Mouse (Mus musculus) liver, embryonic 12.5 days (tissue): ENCODE data around the gene Lin37. TPM values are rescaled to one million over a fixed set of nuclear protein-coding genes. Genes with fewer than 3 reads are reported as not detected.

Experiments used
- ATAC-seq: fragments of 200-750 bp; cut with Nextera tagmentation; 2 replicates; pipeline ENCODE4 v1.8.0; 2017; ENCODE audit warnings: moderate number of reproducible peaks, mild to moderate bottlenecking, moderate library complexity
- H3K27ac ChIP-seq: fragments of 300-500 bp; sonication (generic); 2 replicates; pipeline ENCODE4 v1.5.1; 2016; ENCODE audit warnings: mild to moderate bottlenecking
- H3K27me3 ChIP-seq: fragments of 300-500 bp; sonication (generic); replicated peaks from 2 replicates; pipeline ENCODE4 v1.6.1; 2016; ENCODE audit warnings: mild to moderate bottlenecking, moderate library complexity
- H3K36me3 ChIP-seq: fragments of 300-500 bp; sonication (generic); 2 replicates; pipeline ENCODE4 v1.6.1; 2016; ENCODE audit warnings: mild to moderate bottlenecking, moderate library complexity
- H3K4me1 ChIP-seq: fragments of 300-500 bp; sonication (generic); 2 replicates; pipeline ENCODE4 v1.6.1; 2016
- H3K4me2 ChIP-seq: fragments of 300-500 bp; sonication (generic); 2 replicates; pipeline ENCODE4 v1.6.1; 2016; ENCODE audit warnings: mild to moderate bottlenecking, moderate library complexity
- H3K4me3 ChIP-seq: fragments of 300-500 bp; sonication (generic); 2 replicates; pipeline ENCODE4 v1.5.1; 2016; ENCODE audit warnings: mild to moderate bottlenecking, moderate library complexity
- H3K9ac ChIP-seq: fragments of 300-500 bp; sonication (generic); 2 replicates; pipeline ENCODE4 v1.6.1; 2016; ENCODE audit warnings: mild to moderate bottlenecking, moderate library complexity
- H3K9me3 ChIP-seq: fragments of 300-500 bp; sonication (generic); replicated peaks from 2 replicates; pipeline ENCODE4 v1.6.1; 2016; ENCODE audit warnings: mild to moderate bottlenecking, moderate library complexity
- WGBS: fragments of 180-500 bp; shearing (Covaris S2); methylation state at CpG from one replicate; pipeline ENCODE4 v1.1.7; 2016; ENCODE audit not compliant: insufficient replicate concordance; 5-methylcytosine and 5-hydroxymethylcytosine counted together
- polyA plus RNA-seq: library from polyadenylated mRNA; unstranded; fragments of >200 nt; fragmentation: Nextera tagmentation; extraction: Ambion mirVana; gene quantifications from 2 replicates; pipeline ENCODE4 v1.2.1, GENCODE M21; 2016

The Lin37 gene
- polyA plus RNA-seq, 1 experiment from 2014 or later: 30.3 TPM

DNA sequence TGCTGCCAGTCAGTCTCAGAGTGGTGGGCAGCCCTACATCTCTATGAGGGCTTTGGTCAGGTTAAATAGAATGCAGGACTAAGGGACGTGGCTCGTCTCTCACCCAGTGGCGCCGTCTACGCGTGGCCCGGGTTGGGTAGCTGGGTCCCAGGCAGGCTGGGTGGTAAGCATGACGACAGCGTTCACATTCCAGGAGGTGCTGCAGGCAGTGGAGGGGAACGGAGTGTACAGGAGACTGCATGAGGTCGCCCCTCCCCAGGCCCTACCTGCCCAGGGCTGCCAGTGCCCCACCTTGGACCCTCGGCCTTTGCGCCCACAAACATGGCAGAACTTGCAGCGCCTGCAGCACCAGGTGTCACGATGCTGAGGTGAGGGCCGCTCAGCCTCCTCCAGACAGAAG lies 21.9 kb upstream of the Lin37 start:
- WGBS: 93% methylated on average over 16 of the region's 16 CpGs
- Histone ChIP-seq H3K27ac (no peak overlapping the region), H3K4me2 (no peak overlapping the region), H3K27me3 (no peaks in the 10 kb centered on the region), H3K4me1 (peaks cover 4% of the 10 kb centered on the region), H3K9ac (no peak overlapping the region), H3K36me3 (peaks cover 100% of the 10 kb centered on the region), H3K4me3 (no peak overlapping the region), H3K9me3 (no peaks in the 10 kb centered on the region)
- ATAC-seq: no peak

DNA sequence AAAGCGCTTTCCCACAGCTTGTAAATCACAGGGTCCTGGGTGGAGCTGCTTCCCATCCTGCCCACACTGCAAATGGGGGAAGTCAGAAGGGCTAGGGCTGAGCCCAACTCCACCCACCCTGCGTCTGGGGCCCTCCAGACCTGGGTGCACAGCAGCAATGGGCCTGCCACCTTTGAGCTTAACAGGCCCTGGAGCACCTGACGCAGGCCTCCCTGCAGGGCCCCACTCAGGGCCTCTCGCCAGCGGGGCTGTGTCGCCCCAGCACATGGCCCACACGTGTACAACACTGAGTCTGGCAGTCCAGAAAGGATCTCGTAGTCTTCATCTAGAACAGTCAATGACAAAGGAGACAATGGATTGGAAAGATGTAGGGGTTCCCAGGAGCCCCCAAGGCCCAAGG lies 20.3 kb upstream of the Lin37 start:
- no peaks in the 10 kb centered on the region for H3K27me3 ChIP-seq
- no peak overlapping the region for H3K9ac ChIP-seq
- H3K9me3 ChIP-seq: no peaks in the 10 kb centered on the region
- ATAC-seq: no peak
- peaks cover 100% of the 10 kb centered on the region for H3K36me3 ChIP-seq
- H3K4me2 ChIP-seq: no peak overlapping the region
- 86% methylated on average over 8 of the region's 8 CpGs for WGBS
- no peak overlapping the region for H3K27ac ChIP-seq
- H3K4me1 ChIP-seq: no peaks in the 10 kb centered on the region
- H3K4me3 ChIP-seq: no peak overlapping the region

DNA sequence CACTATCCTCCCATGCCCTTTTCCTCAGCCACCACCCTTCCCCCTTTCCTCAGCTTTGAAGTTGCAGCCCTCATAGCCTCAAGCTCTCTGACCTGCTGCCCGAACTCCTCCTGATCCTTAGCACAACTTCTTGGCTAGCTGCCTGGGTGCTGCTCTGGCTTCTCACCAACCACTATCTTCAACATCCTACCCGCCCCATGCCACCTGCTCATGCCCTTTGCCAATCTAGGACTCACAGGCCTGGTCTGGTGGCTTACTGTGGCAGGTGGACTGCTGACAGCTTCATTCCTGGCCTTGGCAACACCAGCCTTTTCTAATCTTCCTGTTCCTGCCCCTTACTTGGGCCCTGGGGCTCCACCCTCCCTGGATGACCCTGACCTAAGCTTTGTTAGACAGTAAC lies 13.3 kb upstream of the Lin37 start:
- Histone ChIP-seq H3K4me1 (peaks cover 20% of the 10 kb centered on the region), H3K9me3 (no peaks in the 10 kb centered on the region), H3K27ac (no peak overlapping the region), H3K36me3 (peaks cover 100% of the 10 kb centered on the region), H3K9ac (no peak overlapping the region), H3K27me3 (no peaks in the 10 kb centered on the region), H3K4me3 (no peak overlapping the region), H3K4me2 (no peak overlapping the region)
- WGBS: 74% methylated on average over 2 of the region's 2 CpGs
- ATAC-seq: no peak

DNA sequence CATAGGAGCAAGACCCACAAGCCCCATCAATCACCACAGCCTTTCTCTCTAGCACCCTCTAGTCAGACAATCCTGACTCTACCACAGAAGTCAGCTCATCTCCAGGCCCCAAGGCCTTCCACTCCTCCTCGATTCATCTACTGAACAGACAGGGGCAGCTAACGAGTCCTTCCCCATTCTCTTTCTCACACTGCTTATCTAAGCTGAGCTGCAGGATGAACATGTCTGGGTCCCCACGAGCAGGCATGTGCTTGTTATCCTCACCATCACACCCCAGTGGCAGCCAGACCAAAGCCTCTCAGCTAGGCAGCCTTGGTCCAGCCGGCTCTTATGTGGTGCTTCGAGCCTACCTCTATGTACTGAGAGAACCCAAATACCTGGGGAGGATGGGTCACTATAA lies 12.8 kb upstream of the Lin37 start:
- Histone ChIP-seq H3K27me3 (no peaks in the 10 kb centered on the region), H3K9ac (no peak overlapping the region), H3K9me3 (no peaks in the 10 kb centered on the region), H3K36me3 (peaks cover 98% of the 10 kb centered on the region), H3K4me1 (peaks cover 20% of the 10 kb centered on the region), H3K4me3 (no peak overlapping the region), H3K4me2 (no peak overlapping the region), H3K27ac (0 out of 2 replicates have a peak overlapping the region, but pooled peaks have one; percentile 43)
- WGBS: 59% methylated on average over 5 of the region's 5 CpGs
- ATAC-seq: 0 out of 2 replicates have a peak, but pooled peaks have one; percentile 36

DNA sequence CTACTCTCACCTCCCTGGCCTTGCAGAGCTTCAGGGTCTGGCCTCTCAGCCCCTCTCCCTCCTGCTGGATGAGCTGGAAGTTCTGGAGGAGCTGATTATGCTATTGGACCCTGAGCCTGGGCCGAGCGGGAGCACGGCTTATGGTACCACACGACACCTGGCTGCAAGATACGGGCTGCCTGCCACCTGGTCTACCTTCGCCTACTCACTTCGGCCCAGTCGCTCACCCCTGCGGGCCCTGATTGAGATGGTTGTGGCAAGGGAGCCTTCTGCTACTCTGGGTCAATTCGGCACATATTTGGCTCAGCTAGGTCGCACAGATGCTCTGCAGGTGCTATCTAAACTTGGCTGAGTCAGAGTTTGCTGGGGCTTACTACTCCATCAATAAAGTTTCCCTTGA lies 7.9 kb upstream of the Lin37 start:
- Histone ChIP-seq H3K27ac (no peak overlapping the region), H3K9ac (no peak overlapping the region), H3K4me2 (no peak overlapping the region), H3K36me3 (peaks cover 82% of the 10 kb centered on the region), H3K4me3 (no peak overlapping the region), H3K27me3 (no peaks in the 10 kb centered on the region), H3K4me1 (peaks cover 21% of the 10 kb centered on the region), H3K9me3 (no peaks in the 10 kb centered on the region)
- no peak for ATAC-seq
- WGBS: 87% methylated on average over 11 of the region's 11 CpGs

DNA sequence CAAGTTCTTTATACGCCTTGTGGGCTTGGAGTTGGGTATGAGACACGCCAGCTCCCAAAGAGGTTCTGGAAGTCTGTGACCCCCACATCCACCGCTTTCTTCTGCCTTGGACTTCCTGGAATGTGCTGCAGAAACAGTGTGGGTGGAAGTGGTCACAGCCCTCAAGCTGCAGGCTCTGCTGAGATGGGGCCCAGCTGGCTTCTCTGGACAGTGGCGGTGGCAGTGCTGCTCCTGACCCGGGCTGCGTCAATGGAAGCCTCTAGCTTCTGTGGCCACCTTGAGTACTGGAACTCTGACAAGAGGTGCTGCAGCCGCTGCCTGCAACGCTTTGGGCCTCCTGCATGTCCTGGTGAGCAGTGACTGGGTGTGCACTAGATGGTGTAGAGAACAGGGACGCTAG lies 6.4 kb upstream of the Lin37 start:
- Histone ChIP-seq H3K9ac (no peak overlapping the region), H3K27ac (no peak overlapping the region), H3K27me3 (no peaks in the 10 kb centered on the region), H3K36me3 (peaks cover 71% of the 10 kb centered on the region), H3K4me1 (peaks cover 23% of the 10 kb centered on the region), H3K4me2 (no peak overlapping the region), H3K9me3 (no peaks in the 10 kb centered on the region), H3K4me3 (no peak overlapping the region)
- 77% methylated on average over 9 of the region's 9 CpGs for WGBS
- no peak for ATAC-seq

DNA sequence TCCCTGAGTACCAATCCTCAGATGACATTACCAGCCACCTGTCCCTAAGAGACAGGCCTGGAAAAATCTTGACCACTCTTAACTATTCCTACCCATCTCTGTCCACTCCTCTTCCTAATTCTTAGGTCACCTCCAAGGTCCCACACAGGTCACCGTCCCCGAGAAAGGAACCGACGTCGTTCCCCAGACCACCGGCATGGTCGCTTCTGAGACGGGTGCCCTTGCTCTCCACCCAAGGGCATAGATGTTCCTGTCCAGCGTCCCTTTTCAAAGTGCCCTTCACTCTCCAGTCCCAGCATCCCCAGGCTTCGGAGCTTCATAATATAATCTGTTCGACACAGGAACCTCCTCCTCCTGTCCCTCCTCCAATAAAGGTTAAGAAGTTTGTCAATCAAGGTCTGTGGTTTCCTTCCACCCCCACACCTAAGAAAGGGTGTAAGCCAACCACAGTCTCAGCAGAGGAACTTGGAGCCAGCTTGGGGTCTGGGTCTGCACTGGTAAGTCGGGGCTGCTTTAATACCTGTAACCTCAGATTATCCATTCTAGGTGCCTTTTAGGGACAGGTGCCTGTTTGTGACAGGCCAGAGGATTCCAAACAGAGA lies 5.4 kb upstream of the Lin37 start, which contains the start of gene Igflr1:
Igflr1 (plus strand) TSS at position 458 of the 602 bp plus-strand sequence.
- no peaks in the 10 kb centered on the region for H3K9me3 ChIP-seq

DNA sequence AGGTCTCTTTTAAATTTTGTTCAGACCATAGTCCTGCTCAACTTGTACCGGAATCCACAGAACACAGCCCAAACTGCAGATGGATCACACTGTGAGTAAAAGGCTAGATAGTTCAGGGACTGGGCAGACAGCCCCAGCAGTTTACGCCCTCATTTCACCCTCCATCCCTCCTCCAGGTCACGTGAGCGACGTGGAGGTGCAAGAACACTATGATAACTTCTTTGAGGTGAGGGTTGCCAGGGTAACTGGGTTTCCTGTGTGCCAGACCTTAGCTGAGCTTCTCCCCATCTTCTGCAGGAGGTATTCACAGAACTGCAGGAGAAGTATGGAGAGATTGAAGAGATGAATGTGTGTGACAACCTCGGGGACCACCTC lies 4.3 kb upstream of the Lin37 start:
- H3K4me2 ChIP-seq: peak overlapping the region; percentile 82
- peak overlapping the region; percentile 83 for H3K4me3 ChIP-seq
- H3K9me3 ChIP-seq: no peaks in the 10 kb centered on the region
- no peak for ATAC-seq
- H3K27me3 ChIP-seq: no peaks in the 10 kb centered on the region
- H3K27ac ChIP-seq: peak overlapping the region; percentile 96
- H3K9ac ChIP-seq: peak overlapping the region; percentile 79
- WGBS: 19% methylated on average over 6 of the region's 6 CpGs
- H3K4me1 ChIP-seq: peaks cover 35% of the 10 kb centered on the region
- peaks cover 49% of the 10 kb centered on the region for H3K36me3 ChIP-seq

More for the DNA sequence above, 5.4 kb upstream of the Lin37 start, which contains the start of gene Igflr1:
- 82% methylated on average over 12 of the region's 12 CpGs for WGBS
- H3K9ac ChIP-seq: no peak within 1 kb of the TSS
- H3K27ac ChIP-seq: 0 out of 2 replicates have a peak within 1 kb of the TSS, but pooled peaks have one; percentile 96
- ATAC-seq: no peak
- peak within 1 kb of the TSS; percentile 82 for H3K4me2 ChIP-seq
- no peaks in the 10 kb centered on the region for H3K27me3 ChIP-seq
- peak within 1 kb of the TSS; percentile 83 for H3K4me3 ChIP-seq
- peaks cover 30% of the 10 kb centered on the region for H3K4me1 ChIP-seq
- peaks cover 61% of the 10 kb centered on the region for H3K36me3 ChIP-seq

DNA sequence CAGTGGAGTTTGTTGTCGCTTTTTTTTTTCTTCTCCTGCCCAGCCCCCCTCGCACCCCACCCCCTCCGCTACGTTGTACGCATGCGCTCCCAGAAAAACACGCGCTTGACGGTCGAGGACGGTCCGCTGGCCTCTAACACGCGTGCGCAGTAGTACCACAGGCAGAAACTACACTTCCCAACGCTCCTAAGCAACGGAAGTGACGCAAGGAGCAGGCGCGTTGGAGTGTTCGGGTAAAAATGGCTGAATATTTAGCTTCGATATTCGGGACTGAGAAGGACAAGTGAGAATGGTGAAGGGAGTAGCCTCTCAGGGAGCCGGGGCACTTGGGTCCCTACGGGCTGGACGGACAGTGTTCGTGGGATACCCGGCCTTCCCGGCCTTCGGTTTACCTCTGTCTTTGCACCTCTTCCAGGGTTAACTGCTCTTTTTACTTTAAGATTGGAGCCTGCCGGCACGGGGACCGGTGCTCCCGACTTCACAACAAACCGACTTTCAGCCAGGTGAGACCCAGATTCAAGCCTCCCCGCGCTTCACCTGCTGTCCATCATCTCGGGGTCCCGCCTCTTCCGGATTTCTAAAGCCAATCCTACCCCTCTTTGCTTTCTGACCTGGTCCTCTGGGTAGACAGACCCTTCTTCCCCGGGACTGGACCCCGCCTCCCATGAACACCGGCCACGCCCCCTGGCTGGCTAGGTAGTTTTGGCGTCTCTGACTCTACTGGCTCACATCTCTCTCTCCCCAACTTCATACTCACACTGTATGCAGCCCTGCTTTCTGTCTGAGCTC lies 3.7 kb upstream of the Lin37 start, which contains the start of the genes U2af1l4, Gm49396 and Psenen:
U2af1l4 (plus strand) TSS at position 185 of the 789 bp plus-strand sequence.
Gm49396 (plus strand) TSS at position 228 of the 789 bp plus-strand sequence.
Psenen (minus strand) TSS at position 511 of the 789 bp plus-strand sequence.
- Histone ChIP-seq H3K27me3 (no peaks in the 10 kb centered on the region), H3K4me3 (peak within 1 kb of the TSS; percentile 83), H3K4me2 (peak within 1 kb of the TSS; percentile 82), H3K36me3 (peaks cover 43% of the 10 kb centered on the region), H3K4me1 (peaks cover 40% of the 10 kb centered on the region), H3K9me3 (no peaks in the 10 kb centered on the region), H3K27ac (peak within 1 kb of the TSS; percentile 96), H3K9ac (peak within 1 kb of the TSS; percentile 79)
- peak; percentile 83 for ATAC-seq
- WGBS: under 1% methylated on average over 45 of the region's 45 CpGs

DNA sequence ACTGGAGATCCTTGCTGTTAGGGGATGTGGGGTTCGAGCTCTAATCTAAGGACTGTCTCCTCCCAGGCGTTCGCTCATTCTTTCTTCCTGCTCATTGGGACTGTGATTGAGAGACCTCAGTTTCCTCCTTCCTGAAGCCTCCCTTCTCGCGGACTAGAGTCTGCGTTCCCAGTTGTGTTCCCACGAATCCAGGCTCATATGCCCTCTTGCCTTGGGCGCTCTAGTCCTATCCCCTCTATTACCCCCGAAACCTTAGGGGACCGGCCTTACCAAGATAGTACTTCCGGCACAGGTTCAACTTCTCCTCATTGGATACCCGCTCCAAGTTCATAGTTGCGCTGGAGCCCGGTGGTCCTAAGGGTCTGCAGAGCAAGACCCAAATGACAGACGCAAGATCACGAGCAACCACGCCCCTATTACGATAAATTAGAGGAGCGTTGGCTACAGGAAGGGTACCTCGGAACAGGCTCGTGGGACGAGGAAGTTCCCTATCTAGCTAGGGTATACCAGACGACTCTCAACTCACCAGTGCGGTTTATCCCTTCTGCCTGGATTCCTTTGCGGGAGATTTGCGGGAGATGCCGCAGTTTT lies 3.0 kb upstream of the Lin37 start:
- Histone ChIP-seq H3K9ac (peak overlapping the region; percentile 75), H3K4me3 (peak overlapping the region; percentile 83), H3K4me2 (peak overlapping the region; percentile 82), H3K27ac (peak overlapping the region; percentile 83), H3K27me3 (no peaks in the 10 kb centered on the region), H3K9me3 (no peaks in the 10 kb centered on the region), H3K36me3 (peaks cover 41% of the 10 kb centered on the region), H3K4me1 (peaks cover 47% of the 10 kb centered on the region)
- WGBS: under 1% methylated on average over 27 of the region's 27 CpGs
- ATAC-seq: no peak

DNA sequence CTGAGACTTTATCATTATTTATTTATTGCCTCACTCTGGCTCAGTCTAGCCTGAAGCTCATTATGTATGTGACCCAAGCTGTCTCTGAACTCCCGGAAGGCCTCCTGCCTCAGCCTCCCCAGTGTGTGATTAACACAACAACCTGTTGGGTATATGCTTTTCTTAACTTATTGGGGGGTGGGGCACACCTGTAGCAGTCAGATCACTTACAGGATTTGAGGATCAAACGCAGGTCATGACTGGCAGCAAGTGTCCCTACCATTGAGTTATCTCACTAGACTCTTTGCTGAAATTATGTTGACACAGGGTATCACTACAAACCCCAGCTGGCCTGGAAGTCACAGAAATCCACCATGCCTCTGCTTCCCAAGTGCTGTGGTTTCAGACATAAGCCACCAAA lies 658 bp upstream of the Lin37 start:
- Histone ChIP-seq H3K9ac (peak overlapping the region; percentile 63), H3K36me3 (peaks cover 41% of the 10 kb centered on the region), H3K4me3 (peak overlapping the region; percentile 79), H3K4me2 (peak overlapping the region; percentile 80), H3K27ac (peak overlapping the region; percentile 88), H3K4me1 (peaks cover 53% of the 10 kb centered on the region), H3K9me3 (no peaks in the 10 kb centered on the region), H3K27me3 (no peaks in the 10 kb centered on the region)
- no peak for ATAC-seq
- WGBS: 73% methylated on average over 2 of the region's 2 CpGs
